Mouse (Mus musculus): ENCODE results near the gene Dhx9. TPM values are rescaled to one million over a fixed set of nuclear protein-coding genes. Genes with fewer than 3 reads are reported as not detected.

Dhx9 gene
- total and polyA plus RNA-seq, 3 experiments = 82.0 to 262 (median 170) TPM

- Histone ChIP-seq H3K27ac (ENCODE audit: control insufficient read depth, low read depth, low read length) (no peak overlapping the region), H3K36me3 (ENCODE audit: control insufficient read depth in 1 of 2, insufficient read depth in 2 of 2, low read length in 2 of 2) (no peaks in the 10 kb centered on the region), H3K4me3 (ENCODE audit: control insufficient read depth in 1 of 2, insufficient read depth in 1 of 2, low read depth in 2 of 2, low read length in 2 of 2) (no peak overlapping the region), H3K4me1 (ENCODE audit: control insufficient read depth in 1 of 2, insufficient read depth in 2 of 2, low read length in 2 of 2) (no peaks in the 10 kb centered on the region; a peak in 1 of 4 replicates), H3K27me3 (ENCODE audit: control insufficient read depth in 1 of 2, insufficient read depth in 2 of 2, low read length in 2 of 2) (no peaks in the 10 kb centered on the region), H3K9ac (ENCODE audit: control insufficient read depth, low read depth, low read length, poor library complexity, severe bottlenecking) (no peak overlapping the region), H3K79me2 (ENCODE audit: control insufficient read depth, insufficient read depth, low read length, poor library complexity) (no peaks in the 10 kb centered on the region), H3K9me3 (replicated peaks; ENCODE audit: insufficient read depth, low read length) (no peaks in the 10 kb centered on the region)
- TF ChIP-seq GABPA (IDR thresholded peaks at IDR 0.05; ENCODE audit: low read depth, low read length) = no peak
- no peak for TF ChIP-seq TBP (IDR thresholded peaks at IDR 0.05; ENCODE audit: low read depth, low read length)
- TF ChIP-seq JUND (IDR thresholded peaks at IDR 0.05; ENCODE audit: low read depth, low read length) = no peak
- no peak for TF ChIP-seq CHD1 (IDR thresholded peaks at IDR 0.05; ENCODE audit: low read depth, low read length)
- TF ChIP-seq EP300 (IDR thresholded peaks at IDR 0.05; ENCODE audit: low read depth in 1 of 2, low read length in 2 of 2) = no peak
- no peak for TF ChIP-seq TCF12 (IDR thresholded peaks at IDR 0.05; ENCODE audit: low read depth, low read length)
- no peak for TF ChIP-seq ZNF384 (IDR thresholded peaks at IDR 0.05; ENCODE audit: low read depth, low read length)
- TF ChIP-seq POLR2AphosphoS5 (IDR thresholded peaks at IDR 0.05; ENCODE audit: borderline replicate concordance, low read depth, low read length) = no peak
- no peak for TF ChIP-seq ZMIZ1 (IDR thresholded peaks at IDR 0.05; ENCODE audit: low read depth, low read length)
- TF ChIP-seq RAD21 (IDR thresholded peaks at IDR 0.05; ENCODE audit: low read depth, low read length) = no peak
- no peak for TF ChIP-seq KAT2A (conservative IDR thresholded peaks at IDR 0.05; ENCODE audit: low read depth, low read length)
- no peak for TF ChIP-seq ZC3H11A (IDR thresholded peaks at IDR 0.05; ENCODE audit: low read depth, low read length)
- TF ChIP-seq MYB (IDR thresholded peaks at IDR 0.05; ENCODE audit: low read depth, low read length) = no peak
- DNase-seq (ENCODE audit: low read depth, low spot score) = no peak
Measured at GRCm38 (mm10) chr1:153441656-153442055, 45.8 kb downstream of the Dhx9 start.

GRCm38 (mm10) chr1:153440752-153441151, 46.7 kb downstream of the Dhx9 start:
- Histone ChIP-seq H3K79me2 (ENCODE audit: control insufficient read depth, insufficient read depth, low read length, poor library complexity) (no peaks in the 10 kb centered on the region), H3K27me3 (ENCODE audit: control insufficient read depth in 1 of 2, insufficient read depth in 2 of 2, low read length in 2 of 2) (no peaks in the 10 kb centered on the region), H3K27ac (ENCODE audit: control insufficient read depth, low read depth, low read length) (no peak overlapping the region), H3K36me3 (ENCODE audit: control insufficient read depth in 1 of 2, insufficient read depth in 2 of 2, low read length in 2 of 2) (no peaks in the 10 kb centered on the region), H3K4me1 (ENCODE audit: control insufficient read depth in 1 of 2, insufficient read depth in 2 of 2, low read length in 2 of 2) (no peaks in the 10 kb centered on the region; a peak in 1 of 4 replicates), H3K9ac (ENCODE audit: control insufficient read depth, low read depth, low read length, poor library complexity, severe bottlenecking) (no peak overlapping the region), H3K9me3 (replicated peaks; ENCODE audit: insufficient read depth, low read length) (no peaks in the 10 kb centered on the region), H3K4me3 (ENCODE audit: control insufficient read depth in 1 of 2, insufficient read depth in 1 of 2, low read depth in 2 of 2, low read length in 2 of 2) (no peak overlapping the region)
- no peak for DNase-seq (ENCODE audit: low read depth, low spot score)
- TF ChIP-seq MXI1 (IDR thresholded peaks at IDR 0.05; ENCODE audit: low read depth, low read length) (no peak), TBP (IDR thresholded peaks at IDR 0.05; ENCODE audit: low read depth, low read length) (no peak), NRF1 (IDR thresholded peaks at IDR 0.05; ENCODE audit: insufficient read depth, low read depth, low read length, poor library complexity, severe bottlenecking) (no peak), ZC3H11A (IDR thresholded peaks at IDR 0.05; ENCODE audit: low read depth, low read length) (no peak), USF2 (IDR thresholded peaks at IDR 0.05; ENCODE audit: borderline replicate concordance in 1 of 2, insufficient read depth in 1 of 2, low read depth in 1 of 2, low read length in 2 of 2) (no peak)
